Mouse (Mus musculus) splenic B cell, adult 2 months (primary cell): ENCODE measurements around the gene Arap1.
A peak's percentile ranks its signal among the peaks of the same experiment; 100 is the strongest.

Experiments used
- DNase-seq: peaks from one replicate; pipeline ENCODE4 v3.0.0-alpha.2; 2011; ENCODE audit warnings: low read depth, low spot score
- H3K27me3 ChIP-seq: 2 replicates; pipeline ENCODE4 v1.6.1; 2012; ENCODE audit warnings: mild to moderate bottlenecking, low read length, moderate library complexity, mixed read lengths; ENCODE audit not compliant: control insufficient read depth, poor library complexity, insufficient read depth, severe bottlenecking
- H3K36me3 ChIP-seq: 2 replicates; pipeline ENCODE4 v1.6.1; 2012; ENCODE audit warnings: mild to moderate bottlenecking, low read length, moderate library complexity, mixed read lengths; ENCODE audit not compliant: control insufficient read depth, poor library complexity, insufficient read depth, severe bottlenecking

The Arap1 gene

DNA sequence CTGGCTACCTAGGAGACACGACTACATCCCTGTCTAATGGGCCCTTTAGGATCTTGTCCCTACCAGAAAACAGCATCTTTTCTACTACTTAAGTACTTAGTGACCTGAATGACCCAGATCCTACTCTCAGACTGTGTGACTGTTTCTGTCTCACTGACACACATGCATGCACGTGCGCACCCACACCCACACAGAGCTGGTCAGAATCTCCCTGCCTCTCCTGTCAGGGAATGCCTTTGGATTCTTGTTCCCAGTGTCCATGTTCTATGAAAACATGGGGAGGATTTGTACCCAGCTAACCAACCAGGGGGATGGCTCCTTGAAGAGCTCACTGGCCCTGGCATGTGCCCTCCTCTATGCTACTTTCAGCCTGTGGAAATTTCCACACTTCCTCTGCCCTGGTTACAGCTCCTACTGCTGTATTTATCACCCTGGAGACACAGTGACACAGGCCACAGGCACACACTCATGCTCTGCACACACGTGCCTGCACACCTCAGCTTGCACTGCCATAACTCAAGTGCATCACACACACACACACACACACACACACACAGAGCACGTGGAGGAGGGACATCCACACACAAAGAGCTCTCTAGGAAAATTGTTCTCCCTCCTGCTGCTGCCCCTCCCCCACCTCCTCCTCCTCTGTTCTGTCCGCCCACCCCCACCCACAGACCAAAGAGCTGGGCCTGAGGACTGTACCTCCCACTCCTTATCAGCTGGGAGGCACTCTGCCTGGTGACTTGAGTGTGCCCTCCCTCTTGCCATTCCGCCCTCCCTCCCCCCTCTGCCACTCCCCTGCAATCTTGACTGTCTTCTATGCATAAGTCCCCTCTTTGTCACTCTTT, 67.0 kb downstream of the Arap1 start:
- no peak for DNase-seq

DNA sequence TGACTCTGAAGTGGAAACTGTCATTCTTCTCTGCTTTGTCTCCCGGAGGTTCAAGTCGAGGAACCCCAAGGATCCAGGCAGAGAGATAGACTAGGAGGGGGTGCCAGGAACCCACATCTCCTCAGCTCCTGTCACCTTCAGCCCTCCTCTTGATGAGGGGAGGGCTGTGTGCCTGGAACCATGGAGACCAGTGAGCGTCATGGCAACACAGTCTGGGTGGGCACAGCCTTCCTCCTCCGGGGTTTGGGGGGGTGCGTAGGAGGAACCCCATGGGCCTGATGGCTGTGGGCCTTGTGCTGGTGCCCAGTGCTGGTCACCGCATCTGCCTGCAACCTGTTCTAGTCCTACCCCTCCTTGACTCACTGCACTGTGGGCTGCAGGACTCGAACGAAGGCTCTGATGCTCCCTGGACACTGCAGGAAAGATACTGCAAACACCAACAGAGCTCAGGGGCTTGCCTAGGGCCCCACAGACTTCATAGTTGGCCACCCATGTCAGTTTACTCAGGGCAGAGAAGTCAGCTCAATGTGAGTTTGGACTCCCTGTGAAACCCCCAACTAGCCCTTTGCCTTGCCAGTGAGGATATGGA, 67.7 kb downstream of the Arap1 start:
- DNase-seq, result no peak
- no peaks in the 10 kb centered on the region for H3K27me3 ChIP-seq
- H3K36me3 ChIP-seq, result peaks cover 1% of the 10 kb centered on the region; the same call in 1 of the 2 replicates

More for the DNA sequence above, 67.0 kb downstream of the Arap1 start:
- H3K27me3 ChIP-seq, result no peaks in the 10 kb centered on the region
- H3K36me3 ChIP-seq, result peaks cover 1% of the 10 kb centered on the region; the same call in 1 of the 2 replicates

GRCm38 (mm10) chr7:101416391-101416790, 68.5 kb downstream of the Arap1 start:
- no peak for DNase-seq
- no peaks in the 10 kb centered on the region for H3K27me3 ChIP-seq
- peaks cover 1% of the 10 kb centered on the region; the same call in 1 of the 2 replicates for H3K36me3 ChIP-seq

DNA sequence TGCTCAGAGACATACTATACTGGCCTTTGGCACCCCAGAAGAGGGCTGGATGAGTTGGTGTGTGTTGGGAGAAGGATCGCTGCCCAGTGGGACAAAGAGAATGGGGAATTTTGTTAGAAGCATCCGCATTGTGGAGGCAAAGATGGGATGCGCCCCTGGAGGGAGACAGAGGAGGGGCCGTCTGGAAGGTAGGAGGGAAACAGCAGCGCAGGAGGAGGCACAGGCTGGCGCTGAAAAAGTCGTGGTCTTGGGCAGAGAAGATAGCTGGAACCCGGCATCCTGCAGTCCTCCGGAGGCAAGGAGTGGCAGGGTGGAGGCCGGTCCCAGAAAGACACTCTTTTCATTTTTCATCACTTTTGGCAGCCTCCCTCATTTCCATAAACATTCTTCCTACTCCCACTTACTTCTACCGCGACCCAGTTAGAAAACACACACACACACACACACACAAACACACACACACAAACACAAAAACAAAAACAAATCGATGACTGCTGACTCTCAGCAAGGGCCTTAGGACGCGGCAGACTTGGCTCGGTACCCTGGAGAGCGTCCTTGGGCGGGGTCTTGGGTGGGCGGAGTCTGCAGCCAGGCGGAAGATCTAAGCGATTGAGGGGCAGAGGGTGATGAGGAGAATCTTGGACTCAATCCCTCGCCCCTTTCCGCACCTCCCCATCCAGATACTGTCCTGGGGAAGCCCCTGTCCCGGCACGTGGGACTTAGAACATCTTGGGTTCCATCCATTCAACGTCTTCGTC, 71.3 kb downstream of the Arap1 start:
- no peaks in the 10 kb centered on the region; the same call in 1 of the 2 replicates for H3K36me3 ChIP-seq
- H3K27me3 ChIP-seq, result no peaks in the 10 kb centered on the region
- peak; percentile 59 for DNase-seq

DNA sequence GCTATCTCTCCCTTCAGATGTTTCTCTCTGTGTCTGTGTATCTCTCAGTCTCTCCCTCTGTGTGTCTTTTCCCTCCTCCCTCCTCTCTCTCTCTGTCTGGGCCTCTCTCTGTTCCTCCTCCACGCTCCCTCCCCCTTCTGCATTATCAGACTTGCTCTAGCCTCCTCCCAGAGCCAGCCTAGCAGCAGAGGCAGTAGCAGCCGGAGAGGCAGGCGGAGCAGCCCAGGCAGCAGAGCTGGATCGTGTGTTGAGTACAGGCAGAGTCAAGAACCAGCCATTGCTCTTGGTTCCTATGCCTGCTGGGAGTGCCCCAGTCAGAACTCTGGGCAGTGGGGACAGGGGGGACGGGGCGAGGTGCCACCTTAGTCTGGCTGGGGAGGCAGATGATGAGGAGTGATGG, 73.7 kb downstream of the Arap1 start, which contains the start of gene Pde2a:
TSS of gene Pde2a (plus strand) at position 163 of the 400 bp plus-strand sequence.
- no peaks in the 10 kb centered on the region for H3K36me3 ChIP-seq
- no peak for DNase-seq
- no peaks in the 10 kb centered on the region for H3K27me3 ChIP-seq

DNA sequence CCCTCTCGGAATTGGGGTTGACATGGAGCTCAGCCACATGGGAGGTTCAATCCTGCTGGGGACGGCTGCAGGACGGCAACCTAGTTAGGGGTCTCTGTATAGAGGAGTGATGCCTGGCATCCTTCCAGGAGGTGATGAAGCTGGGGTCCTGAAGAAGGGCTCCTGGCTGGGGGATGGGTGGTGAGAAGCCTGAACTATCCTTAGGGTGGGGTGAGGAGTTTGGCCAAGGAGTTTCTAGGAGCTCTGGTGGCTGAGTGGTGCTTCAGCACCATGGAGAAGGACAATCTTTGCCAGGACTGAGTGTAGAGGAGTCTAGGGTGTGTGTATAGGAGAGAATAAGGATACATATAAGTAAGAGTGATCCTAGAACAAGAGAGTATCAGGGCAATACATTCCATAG, 74.2 kb downstream of the Arap1 start:
- Histone ChIP-seq H3K36me3 (no peaks in the 10 kb centered on the region), H3K27me3 (no peaks in the 10 kb centered on the region)
- DNase-seq, result peak; percentile 36

DNA sequence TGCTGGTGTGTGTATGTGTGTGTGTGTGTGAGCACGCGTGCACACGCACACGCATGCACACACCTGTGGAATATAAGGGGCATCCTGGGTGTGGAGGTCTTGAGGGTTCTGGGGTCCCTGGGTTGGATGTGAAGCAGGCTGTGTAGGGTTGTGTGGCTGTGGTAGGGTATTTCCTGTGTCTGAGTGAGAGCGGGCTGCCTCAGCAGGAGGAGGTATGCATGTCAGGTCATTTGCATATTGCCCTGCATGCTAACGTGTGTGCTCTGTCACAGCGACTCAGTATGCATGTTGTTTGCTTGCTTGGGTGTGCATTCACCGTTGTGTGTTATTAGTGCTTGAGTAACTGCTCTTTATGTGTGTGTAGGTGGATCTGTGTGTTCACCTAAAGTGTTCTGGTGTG, 74.8 kb downstream of the Arap1 start:
- Histone ChIP-seq H3K36me3 (no peaks in the 10 kb centered on the region), H3K27me3 (no peaks in the 10 kb centered on the region)
- DNase-seq, result peak; percentile 51

- H3K36me3 ChIP-seq, result no peaks in the 10 kb centered on the region
- no peaks in the 10 kb centered on the region for H3K27me3 ChIP-seq
- DNase-seq, result no peak
Observed at GRCm38 (mm10) chr7:101423970-101424369, 76.1 kb downstream of the Arap1 start.

- Histone ChIP-seq H3K36me3 (no peaks in the 10 kb centered on the region), H3K27me3 (no peaks in the 10 kb centered on the region)
- DNase-seq, result no peak
Observed at GRCm38 (mm10) chr7:101426692-101427091, 78.8 kb downstream of the Arap1 start.

GRCm38 (mm10) chr7:101427736-101428135, 79.9 kb downstream of the Arap1 start:
- no peaks in the 10 kb centered on the region for H3K36me3 ChIP-seq
- peak; percentile 69 for DNase-seq
- H3K27me3 ChIP-seq, result no peaks in the 10 kb centered on the region

GRCm38 (mm10) chr7:101435038-101435437, 87.2 kb downstream of the Arap1 start:
- no peaks in the 10 kb centered on the region for H3K36me3 ChIP-seq
- DNase-seq, result no peak
- no peaks in the 10 kb centered on the region for H3K27me3 ChIP-seq

- peak; percentile 36 for DNase-seq
- Histone ChIP-seq H3K27me3 (no peaks in the 10 kb centered on the region), H3K36me3 (no peaks in the 10 kb centered on the region)
Observed at GRCm38 (mm10) chr7:101437876-101438275, 90.0 kb downstream of the Arap1 start.

DNA sequence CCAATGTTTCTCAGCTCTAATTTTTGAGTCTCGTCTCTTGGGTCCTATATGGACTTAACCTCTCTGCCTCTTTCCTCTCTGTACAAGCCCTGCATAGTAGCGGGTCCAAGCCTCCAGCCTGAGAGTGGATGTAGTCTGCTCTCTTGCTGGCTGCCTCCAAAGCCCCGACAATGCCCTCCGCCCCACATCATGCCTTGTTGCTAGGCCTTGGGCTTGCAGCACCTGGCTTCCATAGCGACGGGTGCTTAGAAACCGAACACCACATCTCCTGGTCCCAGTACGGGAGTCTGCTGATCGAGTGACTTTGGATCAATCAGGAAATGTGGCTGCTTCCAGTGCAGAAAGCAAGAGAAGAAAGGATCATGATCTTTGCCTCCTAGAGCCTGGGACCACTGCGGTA, 95.2 kb downstream of the Arap1 start:
- DNase-seq, result no peak
- Histone ChIP-seq H3K36me3 (no peaks in the 10 kb centered on the region), H3K27me3 (no peaks in the 10 kb centered on the region)

DNA sequence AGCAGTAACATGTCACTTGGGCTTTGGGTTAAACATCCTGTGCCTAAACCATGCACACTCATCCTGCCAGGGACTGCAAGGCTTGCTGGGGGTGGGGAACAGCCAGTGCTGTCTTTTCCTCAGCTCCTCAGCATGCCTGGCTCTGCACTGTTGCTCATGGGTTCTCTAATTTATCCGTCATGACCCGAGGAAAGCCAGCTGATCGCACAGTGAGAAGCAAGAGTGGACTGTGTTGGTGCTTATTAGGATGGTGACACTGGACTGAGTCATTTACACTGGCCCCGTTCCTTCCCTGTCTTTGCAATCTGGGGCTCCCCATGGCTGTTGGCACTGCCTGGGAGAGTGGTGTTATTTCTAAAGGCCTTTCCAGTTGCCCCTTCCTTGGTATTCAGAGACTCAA, 96.3 kb downstream of the Arap1 start:
- no peak for DNase-seq
- no peaks in the 10 kb centered on the region for H3K36me3 ChIP-seq
- H3K27me3 ChIP-seq, result no peaks in the 10 kb centered on the region

GRCm38 (mm10) chr7:101449855-101450254, 102.0 kb downstream of the Arap1 start:
- DNase-seq, result no peak
- Histone ChIP-seq H3K27me3 (no peaks in the 10 kb centered on the region), H3K36me3 (no peaks in the 10 kb centered on the region)
